Mouse (Mus musculus): ENCODE results near the gene Pam.

The Pam gene

DNA sequence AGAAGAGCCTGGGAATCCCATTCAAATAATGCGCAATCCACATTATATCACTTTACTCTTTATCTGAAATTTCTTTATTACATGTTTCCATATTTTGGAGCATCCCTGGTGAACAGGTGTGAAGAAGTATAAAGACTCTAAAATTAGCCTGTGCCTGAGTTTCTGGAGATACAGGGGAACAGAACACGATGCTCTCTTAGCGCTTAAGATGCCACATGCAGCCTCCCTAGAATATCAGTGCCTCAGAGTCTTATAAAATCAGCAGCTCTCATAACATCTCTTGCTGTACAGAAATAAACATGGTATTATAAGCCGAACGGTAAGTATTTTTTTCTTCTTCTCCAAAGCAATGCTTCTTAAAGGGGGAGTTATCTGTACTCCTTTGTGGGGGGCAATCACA is 267.4 kb downstream of the Pam start:
- CTCF ChIA-PET = no interaction called here

DNA sequence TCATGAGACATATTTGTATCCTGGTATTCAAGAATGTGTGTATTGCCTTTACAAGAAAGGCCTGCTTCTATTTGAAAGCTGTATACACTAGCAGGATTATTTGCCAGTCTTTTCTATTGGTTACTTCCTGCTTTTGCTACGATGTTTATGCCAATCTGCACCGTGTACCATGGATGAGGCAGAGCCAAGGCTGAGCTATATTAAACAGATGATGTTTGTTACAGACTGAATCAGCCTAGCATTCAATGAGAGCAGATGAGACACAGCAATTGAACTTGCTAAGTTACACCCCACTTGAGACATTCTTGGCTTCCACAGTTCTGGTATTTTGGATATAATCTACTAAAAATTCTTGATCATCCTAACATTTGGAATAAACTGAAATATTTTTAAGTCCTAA is 267.9 kb downstream of the Pam start:
- CTCF ChIA-PET = no interaction called here

DNA sequence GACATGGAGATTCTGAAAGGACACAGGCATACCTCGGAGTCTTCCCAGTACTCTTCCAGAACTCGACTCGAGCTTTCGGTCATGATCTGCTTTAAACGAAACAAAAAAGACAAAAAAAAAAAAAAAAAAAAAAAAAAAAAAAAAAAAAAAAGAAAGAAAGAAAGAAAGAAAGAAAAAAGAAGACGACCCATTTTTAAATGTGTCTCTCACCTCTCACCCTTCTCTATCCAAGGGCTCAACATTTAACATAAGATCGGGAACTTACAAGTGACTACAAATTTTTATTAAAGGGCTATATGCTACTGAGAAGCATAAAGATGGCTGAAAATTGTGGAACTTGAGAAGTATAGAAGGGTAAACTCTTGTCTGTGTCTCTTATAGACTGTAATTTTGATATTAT is 272.5 kb downstream of the Pam start:
- CTCF ChIA-PET = no interaction called here

DNA sequence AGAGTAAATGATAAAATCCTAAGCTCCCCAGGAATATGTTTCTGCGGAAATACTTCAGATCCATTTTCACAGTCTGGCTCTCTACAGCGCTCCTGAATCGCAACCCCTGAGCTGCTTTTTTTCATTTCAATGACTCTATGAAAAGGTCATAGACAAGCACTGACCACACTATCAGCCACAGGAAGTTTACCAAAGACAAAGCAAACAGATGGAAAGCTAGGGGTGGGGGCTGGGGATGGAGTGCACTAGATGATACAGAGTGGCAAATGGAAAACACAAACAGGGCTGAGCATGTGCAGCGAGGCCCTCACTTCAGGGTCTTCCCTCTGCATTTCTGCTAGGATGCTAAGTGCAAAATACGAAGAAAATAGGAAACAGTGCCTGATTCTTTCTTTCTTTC is 273.2 kb downstream of the Pam start:
- CTCF ChIA-PET = no interaction called here

DNA sequence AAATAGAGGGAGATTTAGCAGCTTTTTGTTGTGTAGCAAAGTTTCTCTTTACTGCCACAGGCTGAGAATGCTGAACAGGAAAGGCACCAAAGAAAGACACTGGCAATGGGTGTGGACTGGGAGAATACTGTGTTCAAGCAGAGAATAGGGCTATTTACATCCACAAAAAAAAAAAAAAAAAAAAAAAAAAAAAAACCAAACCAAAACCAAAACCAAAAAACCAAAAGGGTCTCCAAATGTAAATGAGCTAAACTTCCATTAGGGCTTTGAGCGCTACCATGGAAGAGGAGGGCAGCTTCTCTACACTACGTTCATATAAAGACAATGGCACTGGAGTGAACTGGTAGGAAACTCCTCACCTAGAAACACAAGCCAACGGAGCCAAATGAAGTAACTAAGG is 274.2 kb downstream of the Pam start:
- CTCF ChIA-PET = interaction anchor here (0.7 kb wide), 1 partner anchor 38 kb away, joined by 9 read pairs; no protein-coding TSS in a partner anchor

DNA sequence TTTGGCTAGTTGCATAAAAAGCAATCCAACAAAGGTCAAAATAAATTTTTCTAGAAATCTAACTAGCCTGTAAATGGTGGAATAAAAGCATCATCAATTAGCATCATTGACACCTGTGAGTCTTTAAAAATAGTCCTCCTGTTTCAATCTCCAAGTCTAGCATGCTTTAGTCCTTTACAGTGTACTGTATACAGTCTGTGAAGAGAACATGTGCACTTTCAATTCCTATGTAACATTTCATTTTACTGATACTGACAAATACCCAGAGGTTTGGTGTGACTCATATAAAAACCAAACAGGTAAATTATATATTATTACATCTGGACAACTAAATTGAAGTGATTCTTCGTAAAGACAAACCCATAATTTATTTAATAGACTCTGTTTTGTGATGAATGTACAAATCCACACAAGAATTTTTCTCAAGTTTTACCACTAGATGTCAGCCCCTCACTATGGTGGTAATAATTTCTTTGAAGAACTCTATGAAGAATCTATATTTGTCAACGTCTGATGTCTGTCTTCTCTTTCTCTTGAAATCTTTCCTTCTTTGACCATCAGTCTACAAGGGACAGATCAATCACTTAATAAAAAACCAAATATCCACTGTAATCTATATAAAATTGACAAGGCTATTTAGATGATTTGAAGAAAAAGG is 286.1 kb downstream of the Pam start:
- CTCF ChIA-PET = no interaction called here

DNA sequence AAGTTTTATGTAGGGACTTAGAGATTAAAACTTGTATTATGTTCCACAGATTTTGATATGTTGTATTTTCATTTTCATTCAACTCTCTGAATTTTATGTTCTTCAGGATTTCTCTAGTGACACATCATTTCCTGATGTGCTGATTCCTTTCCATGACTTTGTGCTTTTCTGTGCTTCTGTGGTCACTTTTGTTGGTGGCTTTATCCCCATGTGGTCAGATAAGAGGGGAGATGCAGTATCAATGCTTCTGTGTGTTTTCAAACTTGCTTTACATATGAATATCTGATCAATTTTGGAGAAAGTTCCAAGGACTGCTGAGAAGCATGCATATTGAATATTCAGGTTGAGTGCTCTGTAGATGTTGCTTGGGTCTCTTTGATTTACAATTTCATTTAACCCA is 290.9 kb downstream of the Pam start:
- CTCF ChIA-PET = no interaction called here

DNA sequence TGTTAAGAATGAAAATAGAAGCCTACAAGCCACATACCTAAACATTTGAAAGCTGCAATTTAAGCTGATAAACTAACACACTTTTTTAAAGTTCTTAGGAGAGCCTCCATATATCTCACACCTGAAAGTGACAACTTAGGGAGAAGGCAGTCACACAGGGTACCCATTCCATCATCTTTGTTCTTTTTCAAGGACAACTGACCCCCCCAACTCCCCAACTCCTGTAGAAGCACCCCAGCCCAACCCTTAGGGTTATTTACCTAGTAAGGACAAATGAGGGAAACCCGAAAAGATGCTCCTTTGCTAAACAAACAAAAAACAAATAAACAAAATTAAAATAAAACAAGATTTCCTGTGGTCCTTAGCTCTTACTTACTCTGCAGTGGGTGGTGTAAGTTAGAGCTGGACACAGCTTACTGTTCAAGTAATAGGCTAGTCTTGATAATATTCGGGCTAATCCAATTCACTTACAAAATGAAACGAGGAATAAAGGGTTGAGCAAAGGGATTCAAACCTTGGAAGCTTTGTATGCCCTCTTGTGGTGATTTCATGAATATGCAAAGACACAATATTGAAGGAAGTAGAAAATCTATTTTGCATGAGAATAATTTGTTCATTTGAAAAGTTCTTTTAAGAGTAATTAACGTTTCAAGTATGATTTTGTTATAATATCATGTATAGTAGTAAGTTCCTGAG is 293.1 kb downstream of the Pam start:
- CTCF ChIA-PET = no interaction called here

DNA sequence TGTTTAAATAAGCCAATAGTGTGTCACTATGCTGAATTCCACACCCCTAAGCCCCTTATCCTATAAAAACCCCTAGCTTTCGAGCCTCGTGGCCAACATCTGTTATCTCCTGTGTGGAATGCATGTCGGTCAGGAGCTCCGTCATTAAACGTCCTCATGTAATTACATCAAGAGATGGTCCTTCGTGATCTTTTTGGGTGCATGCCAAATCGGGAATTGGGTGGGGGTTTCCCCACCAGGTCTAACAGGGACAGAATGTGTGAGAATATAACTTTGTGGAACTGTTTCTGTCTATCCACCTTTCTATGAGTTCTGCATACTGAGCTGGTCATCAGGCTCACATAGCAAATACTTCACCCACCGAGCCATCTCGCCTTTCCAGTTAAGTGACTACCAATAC is 299.5 kb downstream of the Pam start:
- CTCF ChIA-PET = no interaction called here

DNA sequence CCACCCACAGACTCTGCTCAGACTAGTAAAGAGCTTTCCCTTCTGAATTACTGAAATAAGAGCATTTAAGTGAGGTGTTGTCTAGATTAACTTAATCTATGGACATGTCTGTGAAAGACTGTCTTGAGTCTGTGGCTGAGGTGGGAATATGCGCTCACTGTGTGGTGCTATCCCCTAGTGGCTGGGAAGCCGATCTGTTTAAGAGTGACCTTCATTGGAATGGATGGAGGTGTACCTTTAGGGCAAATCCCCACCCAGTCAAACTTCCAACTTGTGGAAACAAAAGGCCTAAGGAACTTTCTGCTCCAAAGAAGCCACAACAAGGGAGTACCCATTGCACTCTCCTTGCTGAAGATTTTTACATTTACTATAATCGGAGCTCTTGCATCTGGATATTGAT is 301.3 kb downstream of the Pam start:
- CTCF ChIA-PET = no interaction called here

DNA sequence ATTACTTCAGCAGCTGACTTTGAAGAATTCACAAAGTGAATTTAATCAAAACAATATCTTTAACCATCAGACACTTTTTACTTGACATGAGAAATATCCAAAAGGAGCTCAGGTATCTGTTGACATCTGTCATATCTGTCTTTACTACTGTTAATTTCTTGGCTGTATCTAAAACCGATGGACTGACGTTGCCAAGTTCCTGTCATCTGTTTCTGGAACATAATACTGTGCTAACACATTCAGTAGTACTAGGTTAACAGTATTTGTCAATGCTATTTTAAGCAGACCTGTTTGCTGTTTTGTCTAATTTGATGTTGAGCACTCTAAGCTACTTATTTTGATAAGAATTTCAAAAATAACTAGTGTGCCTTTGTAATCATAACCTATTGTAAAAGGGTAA is 307.0 kb downstream of the Pam start:
- CTCF ChIA-PET = no interaction called here

DNA sequence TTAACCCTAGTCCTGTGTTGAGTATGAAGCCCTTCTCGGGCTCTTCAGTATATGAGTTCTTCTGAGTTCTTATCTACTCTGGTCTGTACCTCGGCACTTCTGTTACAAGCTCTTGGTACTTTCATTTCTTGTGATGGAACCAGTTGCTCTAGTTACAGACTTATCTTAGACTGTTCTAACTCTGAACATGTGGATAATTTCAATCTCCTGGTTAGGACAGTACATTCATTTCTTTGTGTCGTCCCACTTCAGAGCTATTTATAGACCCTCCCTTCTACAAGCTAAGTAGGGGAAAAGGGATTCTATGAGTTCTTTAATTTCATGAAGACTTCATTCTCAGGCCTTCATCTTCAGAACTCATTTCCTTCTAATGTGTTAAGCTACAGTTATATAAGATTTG is 307.8 kb downstream of the Pam start:
- CTCF ChIA-PET = no interaction called here

DNA sequence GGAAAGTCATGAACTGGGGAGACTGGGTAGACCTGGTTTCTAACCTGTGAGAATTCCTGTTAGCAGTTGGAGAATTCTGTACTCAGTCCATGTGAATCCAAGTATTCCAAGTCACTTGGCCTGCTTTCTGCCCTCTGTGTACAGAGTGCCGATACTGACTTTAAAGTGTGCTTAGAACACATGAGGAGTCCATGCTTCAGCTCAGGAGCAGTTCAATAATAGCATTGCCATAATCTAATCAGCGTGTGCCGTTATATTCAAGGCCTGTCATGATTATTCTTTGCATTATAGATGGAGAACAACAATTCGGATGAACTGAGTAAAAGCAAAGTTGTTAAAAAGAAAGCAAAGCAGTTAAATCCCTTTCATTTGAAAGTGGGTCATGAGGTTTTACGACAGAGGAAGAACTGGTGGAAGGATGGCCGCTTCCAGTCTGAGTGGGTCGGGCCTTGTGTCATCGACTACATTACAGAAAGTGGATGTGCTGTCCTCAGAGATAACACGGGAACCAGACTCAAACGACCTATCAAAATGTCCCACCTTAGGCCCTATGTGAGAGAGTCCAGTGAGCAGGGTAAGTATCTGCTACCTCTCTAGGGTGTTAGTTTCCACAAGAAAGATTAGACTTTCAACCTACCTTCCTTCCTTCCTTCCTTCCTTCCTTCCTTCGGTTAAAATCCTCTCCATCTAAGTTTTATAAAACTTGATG is 309.6 kb downstream of the Pam start:
- CTCF ChIA-PET = no interaction called here

DNA sequence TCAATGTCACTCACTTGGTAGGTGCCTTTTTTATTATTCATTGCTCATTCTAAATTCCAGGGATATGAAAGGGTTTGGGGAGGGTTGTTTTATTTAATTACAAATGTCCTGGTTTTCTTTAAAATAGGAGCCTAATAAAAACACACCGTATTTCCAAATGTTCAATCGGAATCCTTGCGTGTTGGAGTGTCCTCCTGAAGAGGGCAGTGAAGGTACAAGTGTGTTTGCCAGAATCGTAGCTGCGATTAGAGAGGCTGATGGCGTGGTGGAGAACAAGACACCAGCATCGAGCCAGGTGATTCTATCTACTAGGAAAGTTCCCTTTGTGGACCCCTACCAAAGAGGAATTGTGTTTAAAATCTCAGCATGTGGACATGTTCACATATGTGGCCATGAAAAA is 310.5 kb downstream of the Pam start:
- CTCF ChIA-PET = no interaction called here

DNA sequence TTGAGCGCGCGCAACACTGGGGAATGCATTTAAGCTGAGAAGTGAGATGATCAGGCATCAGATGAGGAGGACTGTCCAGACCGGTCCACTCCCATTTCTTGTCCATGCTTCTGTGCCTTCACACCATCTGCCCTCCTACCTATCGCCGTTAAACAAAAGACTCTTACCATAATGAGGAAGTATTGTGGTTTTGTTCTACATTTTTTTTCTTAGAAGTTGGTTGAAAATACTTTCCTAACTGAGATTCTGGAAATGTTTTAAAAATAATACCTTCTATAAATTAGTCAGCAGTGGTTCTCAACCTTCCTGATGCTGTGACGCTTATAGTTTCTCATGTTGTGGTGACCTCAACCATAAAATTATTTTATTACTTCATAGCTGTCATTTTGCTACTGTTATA is 313.8 kb downstream of the Pam start:
- CTCF ChIA-PET = interaction anchor here (0.7 to 1.2 kb wide), 2 partner anchors 11 to 55 kb away, joined by 3 to 4 read pairs; no protein-coding TSS in a partner anchor

DNA sequence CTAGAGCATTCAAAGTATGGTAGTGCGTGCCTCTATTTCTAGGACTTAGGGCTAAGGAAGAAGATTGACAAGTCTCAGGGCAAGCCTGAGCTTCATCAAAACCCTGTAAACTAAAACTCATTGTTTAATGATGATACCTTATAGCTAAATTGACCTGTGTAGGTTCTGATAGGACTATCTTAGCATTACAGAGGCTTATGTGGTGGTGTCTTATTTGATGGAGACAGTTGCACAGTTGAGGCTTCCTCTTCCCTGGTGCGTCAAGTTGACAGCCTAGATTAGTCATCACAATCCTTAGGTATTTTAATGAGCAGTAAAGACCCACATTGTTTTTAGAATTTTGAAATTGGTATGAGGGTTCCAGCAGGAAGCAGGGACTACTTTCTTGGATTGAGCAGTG is 321.5 kb downstream of the Pam start:
- CTCF ChIA-PET = no interaction called here

DNA sequence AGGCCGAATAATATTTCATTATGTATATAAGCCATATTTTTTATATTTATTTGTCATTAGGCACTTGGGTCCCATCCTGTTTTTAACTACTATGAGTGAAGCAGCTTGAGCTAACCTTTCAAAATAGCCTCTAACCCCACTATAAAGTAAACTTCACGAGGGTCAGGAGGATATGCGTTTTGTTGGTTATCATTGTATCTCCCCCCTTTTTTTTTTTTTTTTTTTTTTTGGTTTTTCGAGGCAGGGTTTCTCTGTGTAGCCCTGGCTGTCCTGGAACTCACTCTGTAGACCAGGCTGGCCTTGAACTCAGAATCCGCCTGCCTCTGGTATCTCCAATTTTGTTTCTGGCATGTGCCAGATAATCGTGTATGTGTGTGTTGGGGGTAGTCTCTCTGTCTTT is 322.1 kb downstream of the Pam start:
- CTCF ChIA-PET = interaction anchor here (0.6 kb wide), 1 partner anchor 78 kb away, joined by 11 read pairs; no protein-coding TSS in a partner anchor

DNA sequence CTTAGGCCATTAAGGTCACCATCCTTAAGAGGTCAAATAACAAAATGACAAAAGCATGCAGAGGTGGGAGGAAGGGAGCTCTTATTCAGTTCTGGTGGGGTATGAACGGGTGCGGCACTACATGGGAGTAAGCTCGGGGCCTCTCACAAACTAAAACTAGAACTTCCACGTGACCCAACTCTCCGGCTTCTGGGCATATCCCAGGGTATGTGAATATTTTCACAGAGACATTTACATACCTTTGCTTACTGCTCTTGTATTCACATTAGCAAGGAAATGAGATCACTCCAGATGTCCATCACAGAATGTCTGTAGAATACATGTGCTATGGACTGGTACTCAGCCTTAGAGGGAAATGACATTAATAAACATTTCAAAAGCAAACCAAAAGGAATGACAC is 323.7 kb downstream of the Pam start:
- CTCF ChIA-PET = no interaction called here

DNA sequence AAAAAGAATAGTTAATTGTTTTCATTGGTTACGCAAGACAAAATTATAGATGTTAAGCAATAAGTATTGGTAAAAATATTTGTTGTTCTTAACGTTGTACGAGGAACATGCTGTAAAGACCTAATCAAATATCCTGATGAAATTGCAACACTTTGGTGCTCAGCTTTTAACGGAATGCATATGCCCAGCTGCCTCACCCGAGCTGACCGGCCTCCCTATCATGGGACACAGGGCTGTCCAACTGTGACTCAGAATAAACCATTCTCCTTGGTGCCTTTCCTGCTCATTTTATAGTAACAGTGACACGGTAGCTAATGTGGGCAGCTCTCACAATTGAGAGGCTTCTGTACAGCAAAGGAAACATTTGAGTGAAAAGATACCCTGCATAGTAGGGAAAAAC is 324.3 kb downstream of the Pam start:
- CTCF ChIA-PET = interaction anchor here (1.3 kb wide), 1 partner anchor 111 kb away, joined by 4 read pairs; no protein-coding TSS in a partner anchor

DNA sequence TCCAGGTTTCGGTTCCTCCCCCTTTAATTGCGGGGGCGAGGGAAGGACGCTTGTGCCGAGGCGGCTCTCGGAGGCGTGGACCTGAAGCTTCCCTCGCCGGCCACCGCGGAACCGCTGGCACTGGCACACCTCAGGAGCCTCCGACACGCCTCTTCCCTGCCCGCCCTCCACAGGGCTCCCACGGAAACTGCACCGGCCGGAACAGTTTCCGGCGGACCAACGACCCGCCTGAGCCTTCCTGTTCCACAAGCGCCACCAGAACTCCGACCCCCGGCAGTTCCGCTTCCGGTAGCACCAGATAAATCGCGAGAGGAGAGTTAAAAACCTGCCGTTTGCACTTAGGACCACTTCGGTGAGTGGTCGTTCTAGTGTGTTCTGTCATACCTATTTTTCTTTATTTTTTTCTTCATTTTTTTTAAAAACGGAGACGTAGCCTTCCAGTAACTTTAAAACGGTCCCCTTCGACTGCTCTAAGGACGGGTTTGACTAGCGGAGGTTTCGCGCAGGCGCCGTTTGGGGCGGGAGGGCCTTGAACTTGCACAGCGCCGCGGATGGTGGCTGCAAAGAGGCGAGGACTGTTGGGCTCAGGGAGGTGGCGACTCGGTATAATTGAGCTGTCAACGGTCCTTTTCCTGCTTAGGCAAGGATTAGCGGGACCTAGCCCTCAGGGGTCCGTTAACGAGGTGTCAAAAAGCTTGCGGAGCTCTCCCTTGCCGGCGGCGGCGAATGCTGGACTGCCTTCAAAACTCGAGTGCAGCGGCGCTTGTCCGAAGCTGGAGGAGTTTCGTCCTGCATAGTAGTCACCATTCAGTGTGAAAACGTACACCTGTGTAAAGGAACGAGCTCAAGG is 325.3 kb downstream of the Pam start, which contains the start of the genes Gin1 and Ppip5k2:
Gin1 (plus strand) TSS at position 269 of the 850 bp plus-strand sequence.
Ppip5k2 (minus strand) TSS at position 508 of the 850 bp plus-strand sequence.
- CTCF ChIA-PET = interaction anchor here (0.7 to 1.3 kb wide), 2 partner anchors 36 to 110 kb away, joined by 3 to 4 read pairs; no protein-coding TSS in a partner anchor

DNA sequence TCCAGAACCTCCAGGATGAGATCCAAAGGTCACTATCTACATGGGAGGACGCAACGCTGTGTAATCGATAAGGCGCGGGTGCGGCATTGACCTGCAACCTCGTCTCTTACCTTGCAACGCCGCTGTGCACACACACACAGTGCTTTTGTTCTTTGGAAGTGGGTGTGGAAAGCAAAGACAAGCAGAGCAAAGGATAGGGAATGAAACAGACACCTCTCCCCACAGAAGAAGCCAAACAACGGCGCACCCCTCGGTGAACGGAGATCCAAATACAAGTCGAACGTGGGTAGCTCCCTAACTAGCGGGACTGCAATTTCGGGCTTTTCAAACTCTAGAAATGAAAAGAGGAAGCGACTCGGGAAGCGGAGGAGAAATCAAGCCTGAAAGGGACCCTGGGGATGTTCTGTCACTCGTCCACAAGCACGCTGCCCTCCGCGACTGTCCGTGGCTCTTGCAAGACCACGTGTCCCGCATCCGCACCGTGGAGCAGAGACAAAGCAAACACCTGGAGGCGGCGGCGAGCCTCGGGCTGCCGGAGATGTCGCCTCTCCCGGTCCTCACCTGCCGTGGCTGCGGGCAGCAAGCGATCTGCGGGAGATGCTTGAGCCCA is 326.0 kb downstream of the Pam start:
- CTCF ChIA-PET = no interaction called here

DNA sequence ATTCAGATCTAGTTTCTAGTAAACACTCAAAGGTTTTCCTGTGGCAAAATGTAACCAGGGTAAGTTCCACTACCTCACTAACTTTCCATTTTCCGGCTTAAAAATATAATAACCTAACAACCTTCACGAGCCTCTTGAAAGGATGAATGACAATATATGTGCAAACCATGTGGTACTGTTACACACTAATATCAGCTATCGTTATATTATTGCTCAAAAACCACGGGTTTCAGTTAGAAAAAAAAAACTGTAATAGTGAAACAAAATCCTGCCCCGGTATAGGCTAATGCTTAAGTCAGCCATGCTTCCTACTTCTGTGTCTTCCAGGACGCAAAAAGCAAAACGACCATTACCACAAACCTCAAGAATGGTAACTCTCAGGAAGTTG is 326.5 kb downstream of the Pam start:
- CTCF ChIA-PET = no interaction called here
